Mouse (Mus musculus) forebrain, embryonic 12.5 days (tissue): ENCODE results near the gene Ankrd52. TPM values are rescaled to one million over a fixed set of nuclear protein-coding genes. Genes with fewer than 3 reads are reported as not detected.

Experiments
- ATAC-seq: fragments of 200-750 bp; cut with Nextera tagmentation; 2 replicates; pipeline ENCODE4 v1.8.0; 2017; ENCODE audit warnings: moderate TSS enrichment; ENCODE audit not compliant: low FRiP score
- H3K27ac ChIP-seq: fragments of 300-500 bp; sonication (generic); 2 replicates; pipeline ENCODE4 v1.5.1; 2016; ENCODE audit warnings: mild to moderate bottlenecking
- H3K27me3 ChIP-seq: fragments of 300-500 bp; sonication (generic); 2 replicates; pipeline ENCODE4 v1.6.1; 2016; ENCODE audit warnings: mild to moderate bottlenecking
- H3K36me3 ChIP-seq: fragments of 300-500 bp; sonication (generic); replicated peaks from 2 replicates; pipeline ENCODE4 v1.6.1; 2016; ENCODE audit warnings: mild to moderate bottlenecking
- H3K4me1 ChIP-seq: fragments of 300-500 bp; sonication (generic); 2 replicates; pipeline ENCODE4 v1.6.1; 2016
- H3K4me2 ChIP-seq: fragments of 300-500 bp; sonication (generic); 2 replicates; pipeline ENCODE4 v1.6.1; 2016; ENCODE audit warnings: mild to moderate bottlenecking, moderate library complexity
- H3K4me3 ChIP-seq: fragments of 300-500 bp; sonication (generic); replicated peaks from 2 replicates; pipeline ENCODE4 v1.5.1; 2016; ENCODE audit warnings: mild to moderate bottlenecking
- H3K9ac ChIP-seq: fragments of 300-500 bp; sonication (generic); 2 replicates; pipeline ENCODE4 v1.6.1; 2016; ENCODE audit warnings: mild to moderate bottlenecking
- H3K9me3 ChIP-seq: fragments of 300-500 bp; sonication (generic); 2 replicates; pipeline ENCODE4 v1.6.1; 2016
- WGBS: fragments of 180-500 bp; shearing (Covaris S2); methylation state at CpG from one replicate; pipeline ENCODE4 v1.1.7; 2016; 5-methylcytosine and 5-hydroxymethylcytosine counted together
- polyA plus RNA-seq: library from polyadenylated mRNA; unstranded; fragments of >200 nt; fragmentation: Nextera tagmentation; extraction: Ambion mirVana; gene quantifications from 2 replicates; pipeline ENCODE4 v1.2.1, GENCODE M21; 2016

Gene Ankrd52
- polyA plus RNA-seq, 1 experiment from 2014 or later, result 13.9 TPM

GRCm38 (mm10) chr10:128409692-128410559 lies 33.0 kb downstream of the Ankrd52 start:
- WGBS, result 5% methylated on average over 36 of the region's 36 CpGs
- Histone ChIP-seq H3K9me3 (no peaks in the 10 kb centered on the region), H3K4me2 (peak overlapping the region; percentile 84), H3K27me3 (no peaks in the 10 kb centered on the region), H3K9ac (peak overlapping the region; percentile 93), H3K27ac (peak overlapping the region; percentile 96), H3K4me3 (peak overlapping the region; percentile 93), H3K4me1 (peaks cover 46% of the 10 kb centered on the region), H3K36me3 (peaks cover 35% of the 10 kb centered on the region)
- peak; percentile 92 for ATAC-seq

DNA sequence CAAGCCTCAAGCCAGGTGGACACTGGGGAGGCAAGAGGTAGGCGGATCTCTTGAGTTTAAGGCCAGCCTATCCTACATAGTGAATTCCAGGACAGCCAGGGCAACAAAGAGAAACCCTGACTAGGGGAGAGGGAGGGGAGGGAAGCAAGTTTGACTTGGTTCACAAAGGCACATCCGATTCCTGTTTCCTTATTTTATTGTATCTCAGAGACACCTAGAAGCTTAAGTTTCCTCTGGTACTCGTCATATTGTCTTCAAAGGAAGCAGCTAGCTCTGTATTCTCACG lies 33.6 kb downstream of the Ankrd52 start:
- ATAC-seq, result no peak
- Histone ChIP-seq H3K4me1 (peaks cover 46% of the 10 kb centered on the region), H3K27me3 (no peaks in the 10 kb centered on the region), H3K27ac (peak overlapping the region; percentile 96), H3K4me3 (peak overlapping the region; percentile 93), H3K4me2 (peak overlapping the region; percentile 84), H3K9ac (peak overlapping the region; percentile 93; the same call in 1 of the 2 replicates), H3K36me3 (peaks cover 37% of the 10 kb centered on the region), H3K9me3 (no peaks in the 10 kb centered on the region)
- WGBS, result 27% methylated on average over 4 of the region's 4 CpGs

DNA sequence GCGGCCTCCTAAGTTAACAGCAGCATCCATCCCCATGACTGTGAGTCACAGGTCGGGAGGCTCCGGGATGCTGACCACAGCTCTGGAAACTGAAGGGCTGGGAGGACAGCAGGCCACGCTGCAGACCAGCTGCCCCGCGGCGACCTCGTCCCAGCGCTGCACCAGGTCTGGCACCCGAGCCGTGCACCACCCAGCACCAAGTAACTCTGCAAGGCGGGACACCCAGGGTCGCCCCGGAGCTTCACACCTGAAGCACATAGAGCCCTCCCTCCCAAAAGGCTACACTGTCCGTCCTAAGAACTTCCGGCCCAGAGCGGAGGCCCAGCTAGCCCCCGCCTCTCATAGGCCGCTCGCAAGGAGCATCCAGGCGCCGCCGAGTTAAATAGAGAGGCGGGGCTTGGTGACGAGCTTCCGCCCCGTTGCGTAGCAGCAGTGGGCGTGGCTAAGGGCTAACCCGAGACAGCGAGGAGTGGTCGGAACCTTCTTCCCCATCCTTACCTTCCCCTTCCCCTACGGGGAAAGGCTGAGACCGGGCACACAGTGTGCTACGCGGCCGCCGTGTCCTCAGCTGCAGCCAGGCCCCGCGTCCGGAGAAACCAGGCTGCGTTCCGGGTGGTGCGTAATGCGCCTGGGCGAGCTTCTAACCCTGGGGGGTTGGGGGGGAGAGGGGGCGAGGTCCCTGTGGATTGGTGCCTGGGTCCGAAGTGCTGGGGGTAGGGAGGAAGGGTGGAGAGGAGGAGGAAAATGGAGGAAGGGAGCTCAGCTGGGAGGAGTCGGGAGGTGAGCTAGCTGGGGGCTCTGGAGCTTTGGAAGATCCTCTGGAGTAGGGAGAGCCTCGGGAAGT lies 34.5 kb downstream of the Ankrd52 start, which contains the start of the genes Nabp2 and Rnf41:
Nabp2 (minus strand) TSS at position 282 of the 844 bp plus-strand sequence.
Rnf41 (plus strand) TSS at position 447 of the 844 bp plus-strand sequence.
- WGBS, result under 1% methylated on average over 49 of the region's 50 CpGs
- H3K36me3 ChIP-seq, result peaks cover 35% of the 10 kb centered on the region
- ATAC-seq, result peak; percentile 89

GRCm38 (mm10) chr10:128412055-128412381 lies 35.1 kb downstream of the Ankrd52 start:
- Histone ChIP-seq H3K27ac (peak overlapping the region; percentile 96), H3K4me3 (peak overlapping the region; percentile 93), H3K4me2 (peak overlapping the region; percentile 84), H3K4me1 (peaks cover 46% of the 10 kb centered on the region), H3K9me3 (no peaks in the 10 kb centered on the region), H3K36me3 (peaks cover 38% of the 10 kb centered on the region), H3K9ac (peak overlapping the region; percentile 93), H3K27me3 (no peaks in the 10 kb centered on the region)
- no peak for ATAC-seq
- 0% methylated on average over 14 of the region's 14 CpGs for WGBS

More for the DNA sequence above, 34.5 kb downstream of the Ankrd52 start, which contains the start of the genes Nabp2 and Rnf41:
- Histone ChIP-seq H3K4me3 (peak within 1 kb of the TSS; percentile 93), H3K9me3 (no peaks in the 10 kb centered on the region), H3K4me2 (peak within 1 kb of the TSS; percentile 84), H3K4me1 (peaks cover 46% of the 10 kb centered on the region), H3K9ac (peak within 1 kb of the TSS; percentile 93), H3K27me3 (no peaks in the 10 kb centered on the region), H3K27ac (peak within 1 kb of the TSS; percentile 96)

DNA sequence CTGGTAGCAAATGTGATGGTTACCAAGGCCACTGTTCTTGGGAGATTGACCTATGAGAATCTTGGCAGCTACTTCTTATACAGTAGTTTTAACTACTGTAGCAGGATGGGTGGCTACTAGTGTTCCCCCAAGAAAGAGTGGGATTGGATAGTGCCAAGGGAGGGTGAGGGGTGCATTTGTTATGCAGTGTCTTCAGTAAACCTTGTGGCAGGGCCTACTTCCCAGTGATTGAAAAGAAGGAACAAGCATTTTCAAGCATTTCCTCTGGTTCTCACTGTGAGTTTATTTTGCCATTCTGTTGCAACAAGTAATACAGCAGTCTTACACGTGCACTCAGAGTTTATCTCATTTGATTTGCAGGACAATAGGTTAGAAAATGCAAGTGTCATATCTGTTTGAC lies 35.6 kb downstream of the Ankrd52 start:
- H3K27ac ChIP-seq, result no peak overlapping the region
- H3K4me3 ChIP-seq, result peak overlapping the region; percentile 93
- ATAC-seq, result no peak
- H3K9me3 ChIP-seq, result no peaks in the 10 kb centered on the region
- WGBS, result 49% methylated on average over 1 of the region's 1 CpGs
- H3K36me3 ChIP-seq, result peaks cover 40% of the 10 kb centered on the region
- peaks cover 46% of the 10 kb centered on the region for H3K4me1 ChIP-seq
- peak overlapping the region; percentile 93 for H3K9ac ChIP-seq
- H3K4me2 ChIP-seq, result peak overlapping the region; percentile 84
- H3K27me3 ChIP-seq, result no peaks in the 10 kb centered on the region

- peaks cover 40% of the 10 kb centered on the region for H3K36me3 ChIP-seq
- peak overlapping the region; percentile 93 for H3K4me3 ChIP-seq
- H3K27ac ChIP-seq, result no peak overlapping the region
- H3K27me3 ChIP-seq, result no peaks in the 10 kb centered on the region
- peak overlapping the region; percentile 93; the same call in 1 of the 2 replicates for H3K9ac ChIP-seq
- H3K4me1 ChIP-seq, result peaks cover 43% of the 10 kb centered on the region
- peak overlapping the region; percentile 84 for H3K4me2 ChIP-seq
- WGBS, result 29% methylated on average over 1 of the region's 1 CpGs
- H3K9me3 ChIP-seq, result no peaks in the 10 kb centered on the region
- ATAC-seq, result no peak
Observed at GRCm38 (mm10) chr10:128413076-128413475, 36.2 kb downstream of the Ankrd52 start.

DNA sequence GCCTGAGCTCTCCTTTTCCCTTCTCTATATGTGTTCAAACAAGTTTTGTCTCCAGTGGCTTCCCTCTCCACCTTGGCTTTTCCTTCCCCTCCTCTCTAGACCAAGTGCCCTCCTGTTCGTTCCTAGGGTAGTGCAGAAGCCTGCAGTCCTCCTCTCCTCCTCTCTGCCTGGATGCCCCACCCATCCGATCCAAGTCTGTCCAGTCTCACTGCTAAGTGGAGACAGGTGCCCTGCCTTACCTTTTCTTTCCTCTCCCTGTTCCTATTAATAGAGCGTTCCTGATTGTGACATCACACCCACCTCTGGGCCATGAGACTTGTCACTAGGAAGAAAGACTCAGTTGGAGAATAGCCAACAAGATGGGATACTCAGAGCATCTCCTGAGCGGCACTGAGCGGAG lies 37.9 kb downstream of the Ankrd52 start:
- H3K4me3 ChIP-seq, result no peak overlapping the region
- H3K4me2 ChIP-seq, result no peak overlapping the region
- no peak overlapping the region for H3K27ac ChIP-seq
- H3K36me3 ChIP-seq, result peaks cover 54% of the 10 kb centered on the region
- peaks cover 33% of the 10 kb centered on the region for H3K4me1 ChIP-seq
- H3K9me3 ChIP-seq, result no peaks in the 10 kb centered on the region
- 94% methylated on average over 5 of the region's 5 CpGs for WGBS
- H3K9ac ChIP-seq, result no peak overlapping the region
- no peaks in the 10 kb centered on the region for H3K27me3 ChIP-seq
- ATAC-seq, result no peak

DNA sequence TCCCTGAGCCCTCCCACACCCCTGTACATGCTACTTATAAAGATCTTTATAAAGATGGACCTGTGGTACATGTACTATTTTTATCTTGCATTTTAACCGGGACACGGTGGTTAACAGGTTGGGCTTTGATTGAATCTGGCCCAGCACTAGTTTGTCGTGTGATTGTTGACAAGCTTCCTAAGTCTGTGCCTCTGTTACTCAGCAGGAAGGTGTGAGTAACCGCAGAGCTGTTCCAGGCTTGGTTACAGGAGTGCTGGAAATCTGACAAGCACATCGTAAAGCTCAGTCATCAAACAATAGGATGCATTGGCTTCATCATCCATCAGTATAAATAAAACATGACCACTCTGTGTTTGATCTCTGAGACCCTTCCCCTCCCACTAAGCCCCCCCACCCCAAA lies 45.5 kb downstream of the Ankrd52 start:
- H3K27ac ChIP-seq, result no peak overlapping the region
- no peaks in the 10 kb centered on the region for H3K9me3 ChIP-seq
- H3K4me1 ChIP-seq, result no peaks in the 10 kb centered on the region
- ATAC-seq, result no peak
- WGBS, result 93% methylated on average over 5 of the region's 5 CpGs
- H3K27me3 ChIP-seq, result no peaks in the 10 kb centered on the region
- H3K9ac ChIP-seq, result no peak overlapping the region
- no peak overlapping the region for H3K4me3 ChIP-seq
- H3K36me3 ChIP-seq, result peaks cover 71% of the 10 kb centered on the region
- no peak overlapping the region for H3K4me2 ChIP-seq

DNA sequence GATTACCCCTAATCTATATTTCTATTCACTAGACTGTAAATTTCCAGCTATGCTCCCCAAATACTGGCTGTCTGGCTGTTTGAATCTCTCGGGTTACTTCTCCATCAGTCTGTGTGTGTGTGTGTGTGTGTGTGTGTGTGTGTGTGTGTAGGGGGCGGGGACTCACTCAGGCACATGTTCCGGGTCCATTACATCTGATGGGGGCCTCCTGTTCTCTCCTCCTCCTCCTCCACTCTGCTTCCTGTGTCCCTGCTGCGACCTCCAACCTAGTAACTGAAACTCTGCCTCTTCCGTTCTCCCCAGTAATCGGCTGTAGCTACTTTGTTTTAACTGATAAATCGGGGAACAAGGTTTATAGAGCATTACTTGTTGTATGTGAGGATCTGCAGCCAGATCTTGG lies 47.7 kb downstream of the Ankrd52 start:
- no peak overlapping the region for H3K9ac ChIP-seq
- H3K9me3 ChIP-seq, result no peaks in the 10 kb centered on the region
- no peak overlapping the region for H3K4me2 ChIP-seq
- 79% methylated on average over 7 of the region's 7 CpGs for WGBS
- no peaks in the 10 kb centered on the region for H3K27me3 ChIP-seq
- no peak overlapping the region for H3K27ac ChIP-seq
- H3K4me3 ChIP-seq, result no peak overlapping the region
- no peaks in the 10 kb centered on the region for H3K4me1 ChIP-seq
- peaks cover 65% of the 10 kb centered on the region for H3K36me3 ChIP-seq
- ATAC-seq, result no peak

DNA sequence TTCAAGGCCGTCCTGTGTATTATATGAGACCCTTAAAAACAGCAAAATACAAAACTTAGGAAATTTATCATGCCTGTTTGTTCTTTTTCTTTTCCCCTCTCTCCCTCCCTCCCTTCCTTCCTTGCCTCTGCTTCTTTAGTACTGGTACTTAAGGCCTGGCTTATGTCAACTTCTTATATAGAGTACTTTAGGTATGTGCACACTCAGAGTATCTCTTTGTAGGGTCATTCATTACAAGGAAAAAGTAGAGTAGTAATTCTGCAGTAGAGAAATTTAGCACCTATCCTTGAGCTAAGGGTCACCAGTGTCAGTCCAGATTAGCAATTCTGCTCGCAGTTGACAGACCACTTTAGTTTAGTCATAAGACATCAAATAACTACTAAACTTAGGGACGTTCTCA lies 48.3 kb downstream of the Ankrd52 start:
- Histone ChIP-seq H3K27ac (no peak overlapping the region), H3K4me1 (no peaks in the 10 kb centered on the region), H3K9me3 (no peaks in the 10 kb centered on the region), H3K9ac (no peak overlapping the region), H3K4me3 (no peak overlapping the region), H3K4me2 (no peak overlapping the region), H3K27me3 (no peaks in the 10 kb centered on the region), H3K36me3 (peaks cover 65% of the 10 kb centered on the region)
- WGBS, result 87% methylated on average over 3 of the region's 3 CpGs
- no peak for ATAC-seq

DNA sequence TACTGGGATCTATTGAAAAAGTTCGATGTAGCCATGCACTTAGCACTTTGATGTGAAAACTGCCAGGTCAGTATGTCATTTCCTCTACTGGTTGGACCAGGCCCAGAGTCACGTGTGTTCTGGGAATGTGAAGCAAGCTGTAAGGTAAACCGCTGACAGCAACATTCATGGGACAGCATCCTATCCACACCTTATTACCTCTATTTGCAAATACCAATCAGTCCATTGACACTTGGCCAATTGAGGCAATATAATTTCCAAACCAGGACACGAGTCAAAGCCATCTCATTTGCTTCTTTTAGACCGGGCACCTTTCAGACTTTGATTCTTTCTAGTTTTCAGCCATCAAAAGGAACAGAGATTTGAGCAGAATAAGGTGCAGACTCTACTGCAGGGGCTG lies 52.1 kb downstream of the Ankrd52 start:
- H3K27me3 ChIP-seq, result no peaks in the 10 kb centered on the region
- no peak overlapping the region for H3K9ac ChIP-seq
- H3K4me2 ChIP-seq, result no peak overlapping the region
- WGBS, result 93% methylated on average over 5 of the region's 5 CpGs
- no peaks in the 10 kb centered on the region for H3K9me3 ChIP-seq
- H3K27ac ChIP-seq, result no peak overlapping the region
- no peak for ATAC-seq
- H3K4me3 ChIP-seq, result no peak overlapping the region
- peaks cover 51% of the 10 kb centered on the region for H3K36me3 ChIP-seq
- H3K4me1 ChIP-seq, result no peaks in the 10 kb centered on the region

- Histone ChIP-seq H3K9me3 (no peaks in the 10 kb centered on the region), H3K4me2 (no peak overlapping the region), H3K27me3 (no peaks in the 10 kb centered on the region), H3K4me1 (no peaks in the 10 kb centered on the region), H3K27ac (no peak overlapping the region), H3K4me3 (no peak overlapping the region), H3K9ac (no peak overlapping the region), H3K36me3 (peaks cover 51% of the 10 kb centered on the region)
- no peak for ATAC-seq
- 89% methylated on average over 4 of the region's 4 CpGs for WGBS
Observed at GRCm38 (mm10) chr10:128429454-128429853, 52.5 kb downstream of the Ankrd52 start.
